Mouse (Mus musculus) hindbrain, embryonic 15.5 days (tissue): Measurements from ENCODE around the gene Stxbp4. TPM values are rescaled to one million over a fixed set of nuclear protein-coding genes. Genes with fewer than 3 reads are reported as not detected.

Source experiments
- ATAC-seq: fragments of 200-750 bp; cut with Nextera tagmentation; 2 replicates; pipeline ENCODE4 v1.8.0; 2017; ENCODE audit warnings: low read depth, moderate number of reproducible peaks, moderate TSS enrichment; ENCODE audit not compliant: low FRiP score
- H3K27ac ChIP-seq: fragments of 300-500 bp; sonication (generic); replicated peaks from 2 replicates; pipeline ENCODE4 v1.5.1; 2015; ENCODE audit warnings: mild to moderate bottlenecking, inconsistent platforms
- H3K27me3 ChIP-seq: fragments of 300-500 bp; sonication (generic); 2 replicates; pipeline ENCODE4 v1.6.1; 2015; ENCODE audit warnings: control low read depth, inconsistent platforms
- H3K36me3 ChIP-seq: fragments of 300-500 bp; sonication (generic); 2 replicates; pipeline ENCODE4 v1.6.1; 2015; ENCODE audit warnings: control low read depth, inconsistent platforms
- H3K4me1 ChIP-seq: fragments of 300-500 bp; sonication (generic); replicated peaks from 2 replicates; pipeline ENCODE4 v1.6.1; 2015; ENCODE audit warnings: control low read depth, inconsistent platforms
- H3K4me2 ChIP-seq: fragments of 300-500 bp; sonication (generic); 2 replicates; pipeline ENCODE4 v1.6.1; 2015; ENCODE audit warnings: moderate library complexity, mild to moderate bottlenecking, inconsistent platforms
- H3K4me3 ChIP-seq: fragments of 300-500 bp; sonication (generic); 2 replicates; pipeline ENCODE4 v1.5.1; 2015; ENCODE audit warnings: mild to moderate bottlenecking, inconsistent platforms
- H3K9ac ChIP-seq: fragments of 300-500 bp; sonication (generic); 2 replicates; pipeline ENCODE4 v1.6.1; 2015; ENCODE audit warnings: inconsistent platforms
- H3K9me3 ChIP-seq: fragments of 300-500 bp; sonication (generic); 2 replicates; pipeline ENCODE4 v1.6.1; 2016; ENCODE audit warnings: control low read depth, inconsistent platforms
- WGBS: fragments of 180-500 bp; shearing (Covaris S2); methylation state at CpG from one replicate; pipeline ENCODE4 v1.1.7; 2015; 5-methylcytosine and 5-hydroxymethylcytosine counted together
- polyA plus RNA-seq: library from polyadenylated mRNA; unstranded; fragments of >200 nt; fragmentation: Nextera tagmentation; extraction: Ambion mirVana; gene quantifications from 2 replicates; pipeline ENCODE4 v1.2.1, GENCODE M21; 2015

Stxbp4 gene
- polyA plus RNA-seq, 1 experiment from 2014 or later = 18.3 TPM

DNA sequence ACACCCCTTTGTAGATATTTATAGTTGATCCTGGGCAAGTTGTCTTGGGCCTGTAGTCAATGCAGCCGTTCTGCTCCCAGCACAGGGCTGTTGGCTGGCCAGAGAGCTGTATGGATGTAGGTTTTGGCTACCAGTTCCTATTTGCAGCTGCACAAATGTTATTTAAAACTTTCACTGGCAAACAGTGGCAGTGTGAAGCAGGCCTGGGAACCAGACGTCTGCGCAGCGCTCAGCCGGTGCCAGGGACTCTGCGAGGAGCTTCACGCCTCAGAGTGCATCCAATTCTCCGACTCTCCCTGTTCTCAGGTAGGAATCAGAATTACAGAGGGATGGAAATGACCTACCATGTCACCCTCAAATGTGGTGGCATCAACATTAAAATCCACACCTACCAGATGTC is 150.2 kb downstream of the Stxbp4 start:
- no peak overlapping the region for H3K27ac ChIP-seq
- no peaks in the 10 kb centered on the region for H3K36me3 ChIP-seq
- H3K4me1 ChIP-seq = peaks cover 7% of the 10 kb centered on the region; the same call in 1 of the 2 replicates
- H3K27me3 ChIP-seq = no peaks in the 10 kb centered on the region
- H3K9me3 ChIP-seq = no peaks in the 10 kb centered on the region
- WGBS = 96% methylated on average over 8 of the region's 8 CpGs
- ATAC-seq = no peak
- H3K4me3 ChIP-seq = no peak overlapping the region
- no peak overlapping the region for H3K4me2 ChIP-seq
- no peak overlapping the region for H3K9ac ChIP-seq

DNA sequence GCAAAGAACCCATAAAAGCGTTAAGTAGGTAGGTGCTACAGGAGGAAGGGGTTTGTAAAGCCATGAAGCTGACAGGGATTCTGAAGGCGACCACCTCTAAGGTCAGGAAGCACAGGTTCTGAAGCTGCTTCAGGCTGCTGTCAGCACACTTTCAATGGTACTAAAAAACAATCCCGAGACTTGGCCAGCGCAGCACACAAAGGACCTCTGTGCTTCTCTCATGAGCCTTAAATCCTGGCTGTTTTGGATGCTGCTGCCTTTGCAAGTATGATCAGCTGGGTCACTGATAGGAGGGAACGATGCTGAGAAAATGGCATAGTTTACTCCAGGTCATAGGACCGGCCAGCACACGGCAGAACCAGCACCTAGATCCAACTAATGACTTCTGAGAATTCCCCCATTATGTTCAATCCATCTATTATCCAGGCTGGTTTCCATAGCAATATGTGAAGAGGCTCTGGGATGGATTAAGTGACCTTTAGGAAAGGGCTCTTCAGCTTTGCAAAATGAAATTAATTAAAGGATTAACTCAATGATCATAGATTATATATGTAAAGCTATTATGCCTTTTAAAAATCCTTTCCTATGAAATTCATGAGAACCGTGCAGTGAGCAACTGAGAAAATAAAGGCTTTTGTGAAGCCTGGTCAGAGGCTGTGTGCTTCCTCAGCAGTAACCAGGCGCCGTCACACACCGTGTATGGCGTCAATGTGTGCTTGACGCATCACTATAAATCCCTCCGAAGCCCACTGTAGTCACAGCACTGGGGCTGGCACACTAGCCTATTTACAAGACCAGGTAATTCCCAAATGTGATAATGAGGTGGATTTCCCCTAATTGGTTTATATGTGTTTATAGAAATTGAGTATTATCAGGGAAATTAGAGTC is 152.9 kb downstream of the Stxbp4 start:
- Histone ChIP-seq H3K4me1 (peaks cover 7% of the 10 kb centered on the region; the same call in 1 of the 2 replicates), H3K4me2 (no peak overlapping the region), H3K9ac (no peak overlapping the region), H3K4me3 (no peak overlapping the region), H3K27me3 (no peaks in the 10 kb centered on the region), H3K9me3 (no peaks in the 10 kb centered on the region), H3K27ac (0 out of 2 replicates have a peak overlapping the region, but pooled peaks have one; percentile 27), H3K36me3 (no peaks in the 10 kb centered on the region)
- no peak for ATAC-seq
- WGBS = 44% methylated on average over 14 of the region's 14 CpGs

DNA sequence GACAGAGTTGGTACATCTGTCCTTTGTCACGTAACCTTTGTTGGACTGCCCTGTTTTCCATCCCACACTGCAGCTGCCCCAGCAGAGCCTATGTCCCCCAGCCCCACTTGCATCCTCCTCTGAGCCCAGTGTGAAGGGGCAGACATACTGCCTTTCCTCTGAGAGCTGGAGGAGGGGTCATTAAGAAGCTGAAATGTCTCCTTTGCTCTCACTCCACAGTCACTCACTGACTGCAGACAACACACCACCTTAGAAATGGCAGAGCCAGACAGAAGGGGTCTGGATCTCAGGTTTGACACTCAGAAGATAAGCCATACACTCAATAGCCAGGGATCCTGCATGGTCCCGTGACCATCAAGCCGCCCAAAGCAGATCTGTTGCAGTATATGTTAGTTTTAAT is 154.1 kb downstream of the Stxbp4 start:
- H3K36me3 ChIP-seq = no peaks in the 10 kb centered on the region
- ATAC-seq = no peak
- H3K4me1 ChIP-seq = peaks cover 7% of the 10 kb centered on the region; the same call in 1 of the 2 replicates
- H3K4me2 ChIP-seq = no peak overlapping the region
- no peak overlapping the region for H3K4me3 ChIP-seq
- 92% methylated on average over 3 of the region's 3 CpGs for WGBS
- H3K9ac ChIP-seq = no peak overlapping the region
- no peak overlapping the region for H3K27ac ChIP-seq
- no peaks in the 10 kb centered on the region for H3K9me3 ChIP-seq
- H3K27me3 ChIP-seq = no peaks in the 10 kb centered on the region

DNA sequence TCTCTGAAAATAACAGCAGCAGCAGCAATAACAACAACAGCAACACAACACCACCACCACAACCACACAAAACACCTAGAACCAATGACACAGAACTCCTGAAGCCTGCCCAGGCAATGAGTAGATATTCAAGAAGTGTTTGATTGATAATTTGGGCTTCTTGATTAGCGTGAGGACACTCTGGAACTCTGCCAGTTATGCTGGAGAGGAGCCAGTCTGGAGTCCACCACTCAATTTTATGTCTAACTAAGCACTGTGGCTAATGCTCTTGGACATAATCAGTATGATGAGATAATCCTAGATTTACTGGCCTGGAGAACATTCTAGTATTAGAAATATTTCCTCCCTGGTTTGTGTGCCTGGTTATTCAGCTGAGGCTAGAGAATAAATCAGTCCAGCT is 156.1 kb downstream of the Stxbp4 start:
- no peaks in the 10 kb centered on the region for H3K27me3 ChIP-seq
- H3K27ac ChIP-seq = no peak overlapping the region
- H3K4me1 ChIP-seq = peaks cover 7% of the 10 kb centered on the region; the same call in 1 of the 2 replicates
- H3K4me2 ChIP-seq = no peak overlapping the region
- no peak overlapping the region for H3K4me3 ChIP-seq
- 35% methylated on average over 1 of the region's 1 CpGs for WGBS
- H3K9ac ChIP-seq = no peak overlapping the region
- no peaks in the 10 kb centered on the region for H3K9me3 ChIP-seq
- no peaks in the 10 kb centered on the region for H3K36me3 ChIP-seq
- no peak for ATAC-seq

DNA sequence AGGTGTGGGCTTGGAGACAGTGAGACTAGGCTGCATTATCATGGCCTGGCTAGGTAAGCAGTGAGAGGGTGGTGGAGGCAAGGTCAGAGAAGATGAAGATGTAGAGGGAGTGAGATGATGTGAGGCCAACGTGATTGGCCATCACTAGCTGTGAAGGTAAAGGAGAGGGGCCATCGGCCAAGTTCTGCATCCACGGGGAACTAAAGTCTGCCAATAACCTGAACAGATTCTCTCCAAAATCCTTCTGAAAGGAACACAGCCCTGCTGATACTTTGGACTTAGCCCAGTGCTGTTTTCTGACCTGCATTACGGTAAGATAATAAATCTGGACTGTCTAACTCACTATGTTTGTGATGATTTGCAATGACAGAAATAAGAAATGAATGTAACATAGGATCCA is 167.6 kb downstream of the Stxbp4 start:
- Histone ChIP-seq H3K27ac (no peak overlapping the region), H3K36me3 (no peaks in the 10 kb centered on the region), H3K4me2 (no peak overlapping the region), H3K9me3 (no peaks in the 10 kb centered on the region), H3K4me3 (no peak overlapping the region), H3K4me1 (no peaks in the 10 kb centered on the region), H3K27me3 (no peaks in the 10 kb centered on the region), H3K9ac (no peak overlapping the region)
- 96% methylated on average over 4 of the region's 4 CpGs for WGBS
- ATAC-seq = no peak

DNA sequence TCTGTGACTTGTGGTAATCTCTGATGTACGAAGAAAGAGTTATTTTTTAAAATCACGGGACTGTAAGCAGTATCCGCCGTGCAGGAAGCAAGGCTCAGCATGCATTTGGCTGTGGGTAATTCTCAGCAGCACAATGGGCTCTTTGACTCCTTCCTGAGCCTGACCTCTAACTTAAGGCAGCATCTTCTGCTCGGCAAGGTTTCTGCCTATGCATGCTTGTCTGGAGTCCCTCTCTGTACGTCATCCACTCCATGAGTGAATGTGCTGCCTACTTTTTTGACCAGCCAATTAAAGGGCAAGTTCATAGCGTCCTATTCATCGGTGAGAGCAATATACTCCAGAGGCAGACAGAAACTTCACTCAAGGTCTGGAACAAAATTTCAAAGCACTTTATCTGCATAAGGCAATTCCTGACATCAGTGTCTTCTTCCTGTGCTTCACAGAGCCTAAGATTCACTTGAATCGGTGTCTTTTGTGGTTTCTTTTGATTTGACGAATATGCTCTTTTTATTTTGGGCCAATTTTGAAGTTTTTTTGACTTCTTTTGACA is 173.8 kb downstream of the Stxbp4 start:
- H3K27ac ChIP-seq = no peak overlapping the region
- no peaks in the 10 kb centered on the region for H3K27me3 ChIP-seq
- no peak for ATAC-seq
- no peak overlapping the region for H3K9ac ChIP-seq
- WGBS = 70% methylated on average over 10 of the region's 10 CpGs
- no peak overlapping the region for H3K4me3 ChIP-seq
- no peaks in the 10 kb centered on the region for H3K9me3 ChIP-seq
- no peak overlapping the region for H3K4me2 ChIP-seq
- no peaks in the 10 kb centered on the region for H3K36me3 ChIP-seq
- H3K4me1 ChIP-seq = no peaks in the 10 kb centered on the region

DNA sequence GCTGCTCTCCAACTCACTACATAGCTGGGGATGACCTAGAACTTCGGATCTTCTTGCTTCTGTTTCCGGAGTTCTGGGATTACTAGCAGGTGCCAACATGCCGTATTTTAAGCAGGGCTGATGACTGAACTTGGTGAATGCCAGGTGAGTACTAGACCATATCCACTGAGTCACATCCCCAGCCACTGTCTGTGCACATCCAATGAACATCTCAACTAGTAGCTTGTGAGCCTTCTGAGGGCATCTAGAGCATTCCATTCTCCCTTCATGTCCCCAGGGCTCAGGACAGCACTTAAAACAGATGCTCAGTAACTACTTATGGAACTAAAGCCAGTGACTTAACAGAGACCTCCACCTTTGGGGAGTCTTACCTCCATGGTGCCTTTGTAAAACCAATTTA is 177.4 kb downstream of the Stxbp4 start:
- Histone ChIP-seq H3K4me3 (no peak overlapping the region), H3K27ac (no peak overlapping the region), H3K9me3 (no peaks in the 10 kb centered on the region), H3K4me2 (no peak overlapping the region), H3K9ac (no peak overlapping the region), H3K4me1 (no peaks in the 10 kb centered on the region), H3K27me3 (no peaks in the 10 kb centered on the region), H3K36me3 (no peaks in the 10 kb centered on the region)
- 93% methylated on average over 3 of the region's 3 CpGs for WGBS
- ATAC-seq = no peak

DNA sequence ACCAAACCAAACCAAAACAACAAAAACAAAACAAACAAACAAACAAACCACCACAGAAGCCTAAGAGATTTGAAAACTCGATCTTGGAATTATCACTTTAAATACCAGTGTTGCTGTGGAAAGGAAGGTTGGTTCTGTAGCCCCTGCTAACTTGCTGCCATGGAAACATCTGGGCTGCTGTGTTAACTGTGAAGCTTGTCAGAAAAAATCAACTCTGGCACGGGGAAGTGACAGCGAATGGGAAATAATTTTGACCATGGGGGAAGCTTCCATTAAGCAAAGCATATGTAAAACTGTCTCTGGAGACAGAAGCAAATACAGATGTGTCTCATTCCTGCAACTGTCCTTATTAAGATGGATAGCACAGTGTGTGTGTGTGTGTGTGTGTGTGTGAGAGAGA is 185.8 kb downstream of the Stxbp4 start:
- ATAC-seq = no peak

DNA sequence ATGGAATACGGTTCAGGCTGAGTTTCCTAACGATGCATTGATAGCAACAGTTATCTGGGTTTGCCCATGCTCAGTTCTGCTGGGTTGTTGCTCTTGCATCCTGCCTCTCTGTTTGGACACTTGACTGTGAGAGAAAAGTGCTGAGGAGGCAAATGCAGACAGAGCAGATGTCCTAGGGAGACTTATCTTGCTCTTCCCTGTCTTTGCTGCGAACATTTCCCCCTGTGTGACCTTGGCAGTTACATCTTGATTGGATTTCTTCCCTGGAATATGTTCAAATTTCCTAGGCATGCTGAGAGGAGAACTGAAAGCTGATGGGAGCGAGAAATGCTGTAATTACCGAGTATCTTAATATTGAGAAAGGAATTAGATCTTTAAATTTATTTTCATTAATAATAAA is 186.4 kb downstream of the Stxbp4 start:
- H3K4me1 ChIP-seq = peaks cover 10% of the 10 kb centered on the region
- H3K27me3 ChIP-seq = no peaks in the 10 kb centered on the region
- 49% methylated on average over 5 of the region's 5 CpGs for WGBS
- H3K9me3 ChIP-seq = no peaks in the 10 kb centered on the region
- H3K9ac ChIP-seq = 0 out of 2 replicates have a peak overlapping the region, but pooled peaks have one; percentile 13
- no peak for ATAC-seq
- H3K4me2 ChIP-seq = no peak overlapping the region
- H3K4me3 ChIP-seq = no peak overlapping the region
- H3K27ac ChIP-seq = peak overlapping the region; percentile 34; the same call in 1 of the 2 replicates
- H3K36me3 ChIP-seq = no peaks in the 10 kb centered on the region

More for the DNA sequence above, 185.8 kb downstream of the Stxbp4 start:
- 0 out of 2 replicates have a peak overlapping the region, but pooled peaks have one; percentile 3 for H3K4me2 ChIP-seq
- no peaks in the 10 kb centered on the region for H3K9me3 ChIP-seq
- H3K27me3 ChIP-seq = no peaks in the 10 kb centered on the region
- no peak overlapping the region for H3K4me3 ChIP-seq
- no peaks in the 10 kb centered on the region for H3K36me3 ChIP-seq
- WGBS = 38% methylated on average over 3 of the region's 3 CpGs
- H3K4me1 ChIP-seq = peaks cover 10% of the 10 kb centered on the region
- H3K9ac ChIP-seq = no peak overlapping the region
- no peak overlapping the region for H3K27ac ChIP-seq

DNA sequence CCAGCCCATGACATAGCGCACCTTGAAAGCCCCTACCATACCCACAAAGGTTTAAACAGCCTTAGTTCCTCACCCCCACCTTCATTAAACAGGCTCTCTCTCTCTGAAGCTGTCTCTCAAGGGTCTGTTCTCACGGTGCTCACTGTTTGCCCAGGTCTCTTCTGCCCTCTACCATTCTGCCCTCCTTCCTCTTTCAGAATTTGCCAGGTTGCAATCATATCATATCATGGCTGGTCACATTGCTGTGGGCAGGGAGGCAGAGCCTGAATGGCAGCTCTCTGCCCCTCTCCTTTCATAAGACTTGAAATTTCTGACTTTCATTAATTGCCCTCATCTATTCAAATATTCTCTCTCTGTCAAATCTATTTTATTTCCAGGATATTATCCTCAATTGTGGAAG is 195.4 kb downstream of the Stxbp4 start:
- Histone ChIP-seq H3K27ac (no peak overlapping the region), H3K9me3 (no peaks in the 10 kb centered on the region), H3K4me2 (no peak overlapping the region), H3K36me3 (no peaks in the 10 kb centered on the region), H3K4me3 (no peak overlapping the region), H3K9ac (no peak overlapping the region), H3K27me3 (no peaks in the 10 kb centered on the region), H3K4me1 (no peaks in the 10 kb centered on the region)
- WGBS = 94% methylated on average over 2 of the region's 2 CpGs
- no peak for ATAC-seq

DNA sequence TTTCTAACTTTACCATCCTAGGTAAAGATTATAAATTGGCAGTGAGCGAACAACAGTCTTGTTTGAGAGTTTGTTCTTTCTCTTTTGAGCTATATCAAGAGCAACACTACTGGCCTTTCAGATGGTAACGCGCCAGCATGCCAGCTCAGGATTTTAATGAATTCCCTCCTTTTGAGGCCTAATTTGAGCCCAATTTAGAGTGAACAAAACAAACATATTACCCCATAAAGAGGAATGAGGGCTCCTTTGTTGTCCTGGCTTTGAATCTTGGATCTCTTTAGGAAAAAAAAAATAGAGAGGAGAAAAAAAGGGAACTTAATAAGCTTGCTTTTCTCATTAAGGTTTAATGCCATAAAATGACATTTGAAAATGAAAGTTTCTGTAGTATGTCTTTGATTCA is 197.0 kb downstream of the Stxbp4 start:
- ATAC-seq = no peak
- 57% methylated on average over 3 of the region's 3 CpGs for WGBS

DNA sequence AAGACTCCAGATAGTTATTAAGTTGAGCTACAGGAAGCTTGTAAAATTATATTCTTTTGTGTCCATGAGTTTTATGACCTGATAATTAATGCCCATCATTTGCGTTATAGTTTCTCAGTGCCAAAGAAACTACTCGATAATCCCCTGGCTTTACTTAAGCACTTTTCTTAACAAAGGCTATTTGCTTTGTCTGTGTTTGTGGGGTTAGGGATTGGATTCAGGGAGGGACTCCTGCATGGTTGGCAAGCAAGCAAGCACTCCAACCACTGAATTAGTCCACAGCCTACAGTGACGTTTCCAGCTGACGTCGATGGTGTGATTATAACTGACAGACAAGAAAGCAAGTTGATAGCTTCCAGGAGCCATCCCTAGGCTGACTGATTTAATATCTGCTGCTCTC is 199.1 kb downstream of the Stxbp4 start:
- Histone ChIP-seq H3K27me3 (no peaks in the 10 kb centered on the region), H3K4me1 (no peaks in the 10 kb centered on the region), H3K36me3 (no peaks in the 10 kb centered on the region), H3K27ac (no peak overlapping the region), H3K9me3 (no peaks in the 10 kb centered on the region), H3K4me3 (no peak overlapping the region), H3K9ac (no peak overlapping the region), H3K4me2 (no peak overlapping the region)
- no peak for ATAC-seq
- WGBS = 71% methylated on average over 5 of the region's 5 CpGs

More for the DNA sequence above, 197.0 kb downstream of the Stxbp4 start:
- no peak overlapping the region for H3K27ac ChIP-seq
- H3K4me1 ChIP-seq = no peaks in the 10 kb centered on the region
- H3K4me3 ChIP-seq = no peak overlapping the region
- no peaks in the 10 kb centered on the region for H3K36me3 ChIP-seq
- no peaks in the 10 kb centered on the region for H3K9me3 ChIP-seq
- no peak overlapping the region for H3K9ac ChIP-seq
- no peak overlapping the region for H3K4me2 ChIP-seq
- H3K27me3 ChIP-seq = no peaks in the 10 kb centered on the region
